9 mouse cellular contexts compared by ENCODE assay signal in genomic region chr19:53808041-53808777, GRCm38 (mm10).
DNase-seq lines count a peak whose midpoint lies in the region; ATAC-seq and TF ChIP-seq lines count a peak whose summit lies in the region.
"Had no signal": no experiment of that assay in that cellular context is flagged by ENCODE, and none has a peak within 500 bp of the region (broad histone marks: within the 10 kb centered on the region; RNA-seq: fewer than 3 reads in every experiment).

No protein-coding gene starts in this region.

- H3K36me3 ChIP-seq in heart, adult 2 months (ENCODE audit: control insufficient read depth, insufficient read depth, low read length), result peaks cover 14% of the 10 kb centered on the region
- H3K36me3 ChIP-seq in spleen, adult 2 months (ENCODE audit: control insufficient read depth, insufficient read depth, low read length), result no peaks in the 10 kb centered on the region
- no peaks in the 10 kb centered on the region for H3K36me3 ChIP-seq in liver, embryonic 12.5 days

- no peak for DNase-seq in heart, adult 2 months
- DNase-seq in heart, adult 8-10 months (ENCODE audit: low spot score), result no peak
- DNase-seq in spleen, adult 2 months (ENCODE audit: low read depth in 1 of 2, low spot score in 2 of 2), result no peak
- DNase-seq in spleen, adult 12 weeks (ENCODE audit: low spot score), result no peak
- peak; percentile 28 to 46 for DNase-seq in thymus, postnatal 36 days
- DNase-seq in adipocyte (ENCODE audit: low spot score), result no peak

- H3K9me3 ChIP-seq in liver, embryonic 12.5 days (replicated peaks), result no peaks in the 10 kb centered on the region

- intact Hi-C loops in heart, adult 2 months (cut with DNase I), result loop anchor here (2.0 kb wide), 1 partner anchor 35 kb away; no protein-coding TSS in a partner anchor

- peak overlapping the region; percentile 55 for H3K4me2 ChIP-seq in liver, embryonic 12.5 days

- H3K27me3 ChIP-seq in heart, adult 2 months (ENCODE audit: control insufficient read depth, insufficient read depth, low read length), result no peaks in the 10 kb centered on the region; the same call in 1 of the 2 replicates
- H3K27me3 ChIP-seq in spleen, adult 2 months (ENCODE audit: control insufficient read depth, insufficient read depth, low read length), result no peaks in the 10 kb centered on the region
- H3K27me3 ChIP-seq in liver, embryonic 12.5 days (replicated peaks), result no peaks in the 10 kb centered on the region
- H3K27me3 ChIP-seq: CH12.LX had no signal

- peak overlapping the region; percentile 78 for H3K27ac ChIP-seq in heart, adult 2 months
- peak overlapping the region; percentile 78 for H3K27ac ChIP-seq in spleen, adult 2 months (ENCODE audit: insufficient read depth, low read length)
- H3K27ac ChIP-seq in liver, embryonic 12.5 days, result peak overlapping the region; percentile 86

- TF ChIP-seq CTCF in heart, adult 2 months (IDR thresholded peaks at IDR 0.05), result no peak
- TF ChIP-seq CTCF in spleen, adult 2 months (IDR thresholded peaks at IDR 0.05; ENCODE audit: extremely low read depth, insufficient read depth, insufficient read length, insufficient replicate concordance), result no peak

- TF ChIP-seq POLR2A in heart, adult 2 months (IDR thresholded peaks at IDR 0.05; ENCODE audit: insufficient read depth, low read depth, low read length), result no peak
- TF ChIP-seq POLR2A in spleen, adult 2 months (IDR thresholded peaks at IDR 0.05; ENCODE audit: low read depth, low read length), result no peak

- H3K79me2 ChIP-seq in heart, adult 2 months (replicated peaks; ENCODE audit: control insufficient read depth, insufficient read depth, low read length), result no peaks in the 10 kb centered on the region

- ATAC-seq in liver, embryonic 12.5 days, result peak; percentile 48
- no peak for ATAC-seq in inflammation-experienced regulatory T-cells, adult 6 months

- no peak for TF ChIP-seq EP300 in heart, adult 2 months (IDR thresholded peaks at IDR 0.05; ENCODE audit: insufficient read depth, low read depth, low read length)

- 0 out of 2 replicates have a peak overlapping the region, but pooled peaks have one; percentile 11 for H3K9ac ChIP-seq in heart, adult 2 months (ENCODE audit: low read depth, low read length)
- H3K9ac ChIP-seq in liver, embryonic 12.5 days, result peak overlapping the region; percentile 51

- peaks cover 28% of the 10 kb centered on the region for H3K4me1 ChIP-seq in heart, adult 2 months (ENCODE audit: control insufficient read depth, insufficient read depth, low read length)
- H3K4me1 ChIP-seq in spleen, adult 2 months (ENCODE audit: control insufficient read depth, insufficient read depth, insufficient read length), result peaks cover 4% of the 10 kb centered on the region; the same call in 1 of the 2 replicates
- peaks cover 80% of the 10 kb centered on the region for H3K4me1 ChIP-seq in liver, embryonic 12.5 days

- WGBS in heart, adult 2 months, result 39% methylated on average over 15 of the region's 15 CpGs
- 49% methylated on average over 15 of the region's 15 CpGs for WGBS in spleen, adult 2 months
- WGBS in liver, embryonic 12.5 days (ENCODE audit: insufficient replicate concordance), result 25% methylated on average over 15 of the region's 15 CpGs

- H3K4me3 ChIP-seq in heart, adult 2 months, result no peak overlapping the region
- no peak overlapping the region for H3K4me3 ChIP-seq in spleen, adult 2 months (ENCODE audit: extremely low read depth, insufficient read depth, insufficient read length)
- peak overlapping the region; percentile 8; the same call in 1 of the 2 replicates for H3K4me3 ChIP-seq in liver, embryonic 12.5 days

Comparison
In these comparisons a context has a peak if more than half of its experiments do, and no peak if none do; other contexts are left out.
1. DNase-seq: peak in thymus, postnatal 36 days (2 of 2); none in heart, adult 2 months (0 of 2), heart, adult 8-10 months (single experiment), spleen, adult 2 months (0 of 2), spleen, adult 12 weeks (single experiment) and adipocyte (single experiment).
2. Peak in every context shown above with its lines, with median percentiles within 50 percentile points of each other: H3K27ac ChIP-seq.